Mouse (Mus musculus) spleen, postnatal 14 days (tissue): ENCODE results near the gene Thg1l.

ENCODE experiments used
- DNase-seq, 2 experiments: peaks; one replicate each; pipeline ENCODE4 v3.0.0; 2021 to 2022; ENCODE audit warnings: low spot score in 2 of 2

Gene Thg1l

DNA sequence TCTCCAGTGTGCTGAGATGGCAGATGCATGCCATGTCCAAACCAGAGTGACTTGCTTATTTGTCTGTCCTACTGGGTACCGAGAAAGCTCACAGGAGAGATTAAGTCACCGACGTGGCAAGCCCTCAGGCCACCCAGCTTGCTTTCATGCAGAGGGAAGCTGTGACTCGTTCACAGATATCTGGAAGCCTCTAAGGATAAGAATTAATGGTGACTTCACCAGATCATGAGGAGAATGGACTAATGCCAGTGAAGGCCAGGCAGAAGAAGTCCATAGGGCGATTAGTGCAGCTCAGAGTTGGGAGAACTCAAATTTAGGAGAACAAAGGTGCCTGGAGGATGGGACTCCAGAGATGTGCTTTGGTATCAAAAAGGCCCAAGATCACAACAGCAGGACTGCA lies 27.8 kb downstream of the Thg1l start:
- no peak for DNase-seq

DNA sequence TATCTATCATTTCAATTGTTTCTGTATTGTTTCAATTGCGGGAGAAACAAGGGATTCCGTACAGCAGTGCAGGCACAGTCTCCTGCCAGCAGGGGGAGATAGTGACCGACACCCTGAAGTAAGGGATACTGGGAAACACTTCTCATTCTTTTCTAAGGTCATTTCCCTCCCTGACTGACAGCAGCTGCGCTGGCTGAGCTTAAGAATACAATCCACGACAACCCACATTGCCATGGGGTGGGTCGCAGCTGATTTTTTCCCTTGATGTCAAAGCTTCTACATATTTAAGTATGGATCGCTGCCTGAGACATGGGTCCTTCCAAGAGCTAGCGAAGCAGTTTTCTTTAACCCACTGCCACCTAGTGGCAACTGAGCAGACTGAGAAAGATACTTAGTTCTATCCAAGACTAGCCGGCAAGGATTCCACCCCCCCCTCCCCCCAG lies 28.6 kb downstream of the Thg1l start:
- peak; percentile 42 to 63 for DNase-seq

DNA sequence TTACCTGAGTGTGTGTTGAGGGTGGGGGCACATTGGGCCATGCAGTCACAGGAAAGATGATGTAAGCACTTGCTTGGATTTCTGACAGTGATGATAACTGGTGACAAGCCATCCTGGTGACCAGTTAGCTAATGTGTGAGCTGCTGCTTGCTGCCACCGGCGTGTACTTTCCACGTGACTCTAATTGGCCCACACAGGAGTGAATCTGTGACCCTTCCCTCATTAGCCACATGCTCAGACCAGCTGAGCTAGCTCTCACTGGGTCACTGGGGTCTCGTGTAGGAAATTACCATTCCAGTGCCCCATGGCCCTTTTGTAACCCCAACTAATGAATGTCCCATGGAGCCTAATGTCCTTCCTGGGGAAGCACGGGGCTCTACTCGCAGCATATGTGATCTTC lies 29.9 kb downstream of the Thg1l start:
- no peak for DNase-seq

DNA sequence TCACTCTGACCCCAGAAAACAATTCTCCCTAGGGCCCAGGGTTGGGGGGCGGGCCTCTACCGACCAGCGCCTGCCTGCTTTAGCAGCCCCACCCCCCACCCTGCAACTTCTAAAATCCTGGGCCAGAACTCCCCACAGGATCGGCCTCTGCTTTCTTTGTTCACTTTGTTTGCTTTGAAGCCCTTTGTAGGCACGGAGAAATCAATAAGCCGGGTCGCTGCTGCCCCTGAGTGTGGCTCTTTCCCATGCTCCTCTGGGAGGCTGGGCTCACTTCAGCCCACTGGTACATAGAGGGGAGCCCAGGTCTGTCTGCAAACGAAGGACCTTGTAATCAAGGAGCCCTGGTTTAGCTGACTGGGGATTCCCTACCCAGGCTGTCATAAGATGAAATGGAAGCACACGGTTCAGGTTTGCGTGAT lies 33.8 kb downstream of the Thg1l start:
- DNase-seq, result no peak

DNA sequence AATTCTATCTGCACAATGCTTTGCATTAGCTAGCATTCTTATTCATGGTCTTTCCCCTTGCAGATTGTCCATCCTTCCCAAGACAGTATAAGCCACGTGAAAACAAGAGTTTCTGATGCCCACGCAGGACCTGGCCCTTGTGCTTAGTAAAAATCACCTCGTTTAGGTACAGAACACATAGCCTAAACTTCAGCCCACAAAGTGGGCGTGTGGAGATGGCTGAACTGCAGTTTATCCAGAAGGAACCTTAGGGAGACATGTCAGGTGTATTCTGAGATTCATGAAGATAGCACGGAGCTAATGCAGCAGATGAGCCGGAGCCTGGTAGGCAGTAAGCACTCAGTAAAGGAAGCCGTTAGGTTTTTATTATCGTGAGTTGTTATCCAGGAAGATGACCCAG lies 34.3 kb downstream of the Thg1l start:
- no peak for DNase-seq

DNA sequence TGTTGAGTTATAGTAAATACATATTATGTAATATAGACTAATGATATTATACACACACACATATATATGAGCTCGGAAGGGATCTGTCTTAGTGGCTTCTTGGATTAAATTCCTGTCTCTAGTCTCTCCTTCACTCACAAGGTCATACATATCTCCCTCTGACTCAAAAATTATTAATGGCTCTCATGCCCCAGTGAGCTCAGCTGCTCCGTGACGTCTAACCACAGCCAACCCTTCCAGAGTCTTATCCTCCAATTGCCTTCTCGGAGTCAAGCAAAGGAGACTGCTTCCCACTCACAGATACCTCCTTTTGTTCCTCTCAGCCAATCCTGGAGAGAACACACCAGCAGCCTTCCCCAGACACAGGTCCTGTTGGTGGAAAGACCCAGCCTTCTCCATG lies 36.5 kb downstream of the Thg1l start:
- DNase-seq, result no peak

DNA sequence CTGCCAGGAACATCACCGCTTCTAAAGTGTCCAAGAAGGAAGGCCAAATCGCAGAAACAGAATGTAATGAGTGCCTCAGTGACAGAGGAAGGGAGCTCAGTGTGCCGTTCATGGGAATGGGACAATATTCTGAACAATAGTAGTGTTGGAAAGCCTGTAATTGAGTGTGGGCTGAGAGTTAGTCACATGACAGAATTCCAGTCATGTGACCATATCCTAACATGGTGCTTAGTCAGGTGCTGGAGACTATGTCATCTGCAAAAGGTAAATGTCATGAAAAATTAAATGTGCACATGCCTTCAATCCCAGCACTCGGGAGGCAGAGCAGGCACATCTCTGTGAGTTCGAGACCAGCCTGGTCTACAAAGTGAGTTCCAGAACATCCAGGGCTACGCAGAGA lies 37.3 kb downstream of the Thg1l start:
- no peak for DNase-seq

DNA sequence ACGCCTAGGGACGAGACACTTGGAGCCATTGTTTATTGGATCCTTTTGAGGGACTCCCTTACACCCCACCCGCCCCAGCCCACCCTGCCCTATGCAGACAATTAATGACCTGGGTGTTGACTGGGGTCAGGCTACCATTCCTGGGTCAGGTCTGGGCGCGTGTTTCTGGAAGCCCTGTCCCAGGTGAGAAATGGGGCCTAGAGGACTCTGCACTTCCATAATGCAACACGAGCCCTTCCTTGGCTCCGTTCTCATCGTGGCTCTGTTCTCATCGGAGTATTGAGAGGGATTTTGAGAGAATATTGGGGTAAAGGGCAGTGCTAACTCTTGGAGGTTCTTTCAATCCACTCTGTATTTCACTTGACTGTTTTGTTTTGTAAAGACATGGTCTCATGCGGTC lies 39.1 kb downstream of the Thg1l start:
- DNase-seq, result no peak

DNA sequence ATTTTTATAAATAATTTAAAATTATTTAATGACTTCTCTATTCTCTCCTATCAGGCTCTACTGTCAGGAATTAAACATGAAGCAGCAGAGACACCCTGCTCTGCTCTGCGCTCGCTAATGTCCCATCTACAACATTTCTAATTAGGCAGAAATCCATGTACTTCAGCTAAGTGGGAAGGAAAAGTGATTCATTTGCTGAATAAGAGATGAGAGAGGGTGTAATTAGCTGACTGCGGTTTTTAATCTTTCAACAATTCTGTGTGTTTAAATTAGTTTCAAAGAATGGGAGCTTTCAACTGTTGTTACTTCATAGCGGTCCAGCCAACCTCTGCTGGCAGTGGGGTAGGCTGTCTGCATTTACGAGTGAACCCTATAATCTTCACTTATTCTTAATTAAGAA lies 44.6 kb downstream of the Thg1l start:
- no peak for DNase-seq

DNA sequence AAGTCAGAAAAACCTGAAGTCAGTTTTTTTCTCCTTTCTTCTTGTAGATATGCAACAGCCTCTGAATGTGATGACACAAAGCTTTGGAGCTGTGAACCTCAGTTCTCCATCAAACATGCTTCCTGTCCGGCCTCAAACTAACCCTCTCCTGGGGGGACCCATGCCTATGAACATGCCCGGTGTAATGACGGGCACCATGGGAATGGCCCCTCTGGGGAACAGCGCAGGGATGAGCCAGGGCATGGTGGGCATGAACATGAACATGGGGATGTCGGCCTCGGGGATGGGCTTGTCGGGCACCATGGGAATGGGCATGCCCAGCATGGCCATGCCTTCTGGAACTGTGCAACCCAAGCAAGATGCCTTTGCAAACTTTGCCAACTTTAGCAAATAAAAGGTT lies 46.4 kb downstream of the Thg1l start:
- DNase-seq, result no peak

DNA sequence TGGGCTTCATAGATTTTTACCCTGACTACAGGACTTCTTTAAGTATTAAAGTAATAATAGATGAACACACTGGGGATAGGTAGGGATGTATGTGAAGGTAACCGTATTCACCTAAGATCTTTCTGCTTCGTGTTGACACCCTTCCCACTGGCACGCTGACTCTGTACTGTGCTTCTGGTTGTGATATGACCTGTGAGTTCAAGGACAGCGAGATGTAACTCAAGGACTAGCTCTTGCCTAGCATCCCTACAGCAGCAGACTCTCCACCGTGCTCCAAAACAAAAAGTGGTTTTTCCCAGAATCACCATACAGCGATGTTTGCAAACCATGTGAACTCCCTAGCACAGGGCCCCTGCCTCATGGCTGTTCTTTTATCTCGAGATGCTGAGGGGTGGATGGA lies 47.2 kb downstream of the Thg1l start:
- DNase-seq, result no peak

DNA sequence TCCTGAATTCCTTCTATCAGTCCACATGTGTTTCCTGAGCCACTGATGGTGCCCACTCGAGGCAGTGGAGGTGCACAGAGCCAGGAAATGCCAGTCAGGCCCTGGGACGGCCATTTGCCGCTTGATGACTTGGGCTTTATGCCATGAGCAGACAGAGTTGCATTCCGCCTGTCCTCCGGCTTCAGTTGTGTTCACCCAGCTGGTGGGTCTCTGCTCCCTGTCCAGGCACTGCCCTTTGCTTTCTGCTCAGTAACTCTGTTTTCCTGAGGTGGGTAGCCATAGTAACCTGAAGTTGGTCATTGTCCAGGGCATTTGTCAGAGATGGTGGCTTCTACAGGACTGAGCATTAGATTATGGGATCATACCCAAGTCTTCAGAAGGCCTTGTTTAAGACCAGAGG lies 48.0 kb downstream of the Thg1l start:
- no peak for DNase-seq

DNA sequence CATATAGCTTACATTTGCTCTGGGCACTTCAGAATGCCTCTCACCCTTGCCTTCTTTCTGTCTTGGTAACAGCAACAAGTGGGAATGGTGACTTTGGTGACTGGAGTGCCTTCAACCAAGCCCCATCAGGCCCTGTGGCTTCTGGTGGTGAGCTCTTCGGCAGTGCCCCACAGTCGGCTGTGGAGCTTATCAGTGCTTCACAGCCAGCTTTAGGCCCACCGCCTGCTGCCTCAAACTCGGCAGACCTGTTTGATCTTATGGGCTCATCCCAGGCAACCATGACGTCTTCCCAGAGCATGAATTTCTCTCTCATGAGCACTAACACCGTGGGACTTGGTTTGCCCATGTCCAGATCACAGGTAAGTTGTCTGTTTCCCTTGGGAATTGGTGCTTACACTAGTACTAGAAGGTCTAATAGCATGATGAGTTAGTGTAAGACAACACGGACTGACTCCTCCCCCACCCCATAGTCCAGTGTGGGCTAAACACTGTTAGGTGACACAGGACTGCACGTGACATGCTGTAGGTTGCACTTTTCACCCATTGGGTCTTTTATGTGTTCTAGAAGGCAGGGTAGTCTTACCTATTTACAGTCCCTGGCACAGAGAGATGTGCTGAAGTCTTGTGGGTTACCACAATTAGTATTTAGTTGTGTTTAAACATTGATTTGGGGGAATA lies 49.0 kb downstream of the Thg1l start:
- DNase-seq, result no peak

DNA sequence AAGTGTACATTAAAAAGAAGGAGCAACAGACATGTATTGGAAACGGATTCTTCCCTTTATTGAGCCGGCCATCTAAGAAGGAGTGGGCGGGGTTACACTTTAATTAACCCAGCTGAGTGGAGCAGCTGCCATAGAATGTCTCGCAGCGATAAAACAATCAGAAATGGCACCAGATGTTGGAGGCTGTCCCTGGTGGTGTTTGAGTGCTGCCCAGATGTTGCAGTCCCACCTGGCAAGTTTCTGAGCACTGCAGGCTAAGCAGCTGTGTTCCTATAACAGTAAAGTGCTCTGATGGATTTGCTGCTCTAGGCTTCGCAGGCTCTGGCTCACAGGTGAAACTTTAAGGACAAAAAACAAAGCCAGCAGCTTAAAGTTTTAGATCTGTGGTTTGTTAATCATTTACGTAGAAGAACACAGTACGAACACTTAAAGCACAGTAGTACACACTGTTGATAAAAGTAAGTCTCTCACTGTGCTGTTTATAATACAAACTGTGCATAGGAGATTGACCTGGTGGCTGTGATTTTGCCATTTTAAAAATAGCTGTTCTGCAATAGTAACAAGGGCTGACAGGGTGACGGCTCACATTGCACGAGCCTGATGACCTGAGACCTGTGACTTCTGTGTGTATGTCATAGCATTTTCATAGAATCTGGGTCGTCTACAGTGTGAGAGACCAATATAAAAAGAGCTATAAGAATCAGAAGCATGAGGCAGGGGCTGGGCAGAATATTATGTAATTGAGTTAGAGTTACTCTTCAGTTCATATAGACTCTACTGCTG lies 54.9 kb downstream of the Thg1l start:
- no peak for DNase-seq

DNA sequence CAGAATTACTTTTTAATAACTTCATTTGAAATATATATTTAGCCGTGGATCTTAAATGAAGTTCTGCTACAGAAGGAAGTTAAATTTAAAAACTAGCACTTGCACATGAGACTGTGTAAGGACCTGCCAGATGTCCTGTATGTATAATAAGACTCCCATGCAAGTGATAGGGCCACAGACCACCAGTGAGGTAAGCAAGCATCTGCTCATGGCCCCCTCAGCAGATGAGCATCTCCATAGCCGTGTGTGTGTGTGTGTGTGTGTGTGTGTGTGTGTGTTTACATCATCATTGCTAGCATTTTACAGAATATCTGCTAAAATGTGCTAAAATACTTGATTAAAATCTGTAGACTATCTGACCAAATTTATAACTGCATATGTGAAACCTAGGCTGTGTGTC lies 57.9 kb downstream of the Thg1l start:
- DNase-seq, result no peak
